Mouse (Mus musculus) MEL (cell line): ENCODE data around the gene Ucp2. TPM values are rescaled to one million over a fixed set of nuclear protein-coding genes. Genes with fewer than 3 reads are reported as not detected.

Source experiments
- DNase-seq: peaks from one replicate; pipeline ENCODE4 v3.0.0; 2011; ENCODE audit warnings: low read depth, low spot score
- H3K27ac ChIP-seq: 2 replicates; pipeline ENCODE4 v1.5.1; 2012; ENCODE audit warnings: low read depth, mild to moderate bottlenecking, control low read depth, low read length, moderate library complexity; ENCODE audit not compliant: control insufficient read depth
- H3K27me3 ChIP-seq, 2 experiments: fragments of 150-350 bp in 1 of 2; sonication (generic) in 1 of 2; 2 replicates each; pipeline ENCODE4 v1.6.1; 2012; ENCODE audit warnings: low read length in 2 of 2, mild to moderate bottlenecking in 2 of 2, improper control_type of control experiment in 1 of 2, moderate library complexity in 1 of 2; ENCODE audit not compliant: insufficient read depth in 2 of 2, control insufficient read depth in 1 of 2
- H3K36me3 ChIP-seq, 2 experiments: 2 replicates each; pipeline ENCODE4 v1.6.1; 2012 to 2014; ENCODE audit warnings: low read length in 2 of 2, improper control_type of control experiment in 1 of 2, inconsistent platforms in 1 of 2, mild to moderate bottlenecking in 1 of 2; ENCODE audit not compliant: insufficient read depth in 2 of 2, control insufficient read depth in 1 of 2
- H3K4me1 ChIP-seq, 2 experiments: fragments of 150-350 bp in 1 of 2; sonication (generic) in 1 of 2; 2 replicates each; pipeline ENCODE4 v1.6.1; 2012; ENCODE audit warnings: low read length in 2 of 2, improper control_type of control experiment in 1 of 2, mild to moderate bottlenecking in 1 of 2; ENCODE audit not compliant: insufficient read depth in 2 of 2, control insufficient read depth in 1 of 2
- H3K4me3 ChIP-seq, 2 experiments: fragments of 150-350 bp in 1 of 2; sonication (generic) in 1 of 2; 2 replicates each; pipeline ENCODE4 v1.5.1; 2012; ENCODE audit warnings: low read depth in 2 of 2, low read length in 2 of 2, mild to moderate bottlenecking in 2 of 2, moderate library complexity in 2 of 2, control low read depth in 1 of 2, improper control_type of control experiment in 1 of 2; ENCODE audit not compliant: control insufficient read depth in 1 of 2, insufficient read depth in 1 of 2
- H3K79me2 ChIP-seq: 2 replicates; pipeline ENCODE4 v1.6.1; 2012; ENCODE audit warnings: mild to moderate bottlenecking, low read length, moderate library complexity; ENCODE audit not compliant: control insufficient read depth, poor library complexity, insufficient read depth
- H3K9ac ChIP-seq: 2 replicates; pipeline ENCODE4 v1.6.1; 2012; ENCODE audit warnings: low read depth, mild to moderate bottlenecking, control low read depth, low read length, moderate library complexity; ENCODE audit not compliant: control insufficient read depth, poor library complexity, severe bottlenecking
- H3K9me3 ChIP-seq: fragments of 150-350 bp; sonication (generic); replicated peaks from 2 replicates; pipeline ENCODE4 v1.6.1; 2012; ENCODE audit warnings: mild to moderate bottlenecking, low read length, improper control_type of control experiment, moderate library complexity; ENCODE audit not compliant: insufficient read depth
- EP300 ChIP-seq, 2 experiments: IDR thresholded peaks; 2 replicates each; pipeline ENCODE4 v1.6.1; 2011; ENCODE audit warnings: improper control_type of control experiment in 2 of 2, low read length in 2 of 2, low read depth in 1 of 2, mild to moderate bottlenecking in 1 of 2
- GATA1 ChIP-seq: IDR thresholded peaks from 2 replicates; pipeline ENCODE4 v1.6.1; 2011; ENCODE audit warnings: low read depth, low read length, improper control_type of control experiment
- HCFC1 ChIP-seq: IDR thresholded peaks from 2 replicates; pipeline ENCODE4 v1.6.1; 2012; ENCODE audit warnings: low read depth, mild to moderate bottlenecking, inconsistent platforms, low read length, improper control_type of control experiment, moderate library complexity
- MAX ChIP-seq: IDR thresholded peaks from 2 replicates; pipeline ENCODE4 v1.6.1; 2011; ENCODE audit warnings: low read length, improper control_type of control experiment
- MAZ ChIP-seq: IDR thresholded peaks from 2 replicates; pipeline ENCODE4 v1.6.1; 2012; ENCODE audit warnings: low read depth, mild to moderate bottlenecking, inconsistent platforms, low read length, improper control_type of control experiment
- MEF2A ChIP-seq: IDR thresholded peaks from 2 replicates; pipeline ENCODE4 v1.6.1; 2014; ENCODE audit warnings: low read depth, mild to moderate bottlenecking, inconsistent platforms, low read length, improper control_type of control experiment; ENCODE audit not compliant: poor library complexity, insufficient replicate concordance, severe bottlenecking; ENCODE audit errors: extremely low read depth
- MYC ChIP-seq: IDR thresholded peaks from 2 replicates; pipeline ENCODE4 v1.6.1; 2011; ENCODE audit warnings: low read depth, mild to moderate bottlenecking, low read length, improper control_type of control experiment, moderate library complexity
- NRF1 ChIP-seq: IDR thresholded peaks from 2 replicates; pipeline ENCODE4 v1.6.1; 2014; ENCODE audit warnings: low read depth, mild to moderate bottlenecking, inconsistent platforms, low read length, improper control_type of control experiment, moderate library complexity; ENCODE audit not compliant: poor library complexity, insufficient read depth, severe bottlenecking
- POLR2A ChIP-seq, 2 experiments: IDR thresholded peaks; 2 replicates each; pipeline ENCODE4 v1.6.1; 2011 to 2012; ENCODE audit warnings: low read length in 2 of 2, mild to moderate bottlenecking in 2 of 2, control low read depth in 1 of 2, improper control_type of control experiment in 1 of 2, low read depth in 1 of 2, moderate library complexity in 1 of 2; ENCODE audit not compliant: control insufficient read depth in 1 of 2, insufficient read depth in 1 of 2, poor library complexity in 1 of 2
- POLR2AphosphoS2 ChIP-seq: IDR thresholded peaks from 2 replicates; pipeline ENCODE4 v1.6.1; 2011; ENCODE audit warnings: low read length, improper control_type of control experiment
- POLR2AphosphoS5 ChIP-seq: IDR thresholded peaks from 2 replicates; pipeline ENCODE4 v1.6.1; 2012; ENCODE audit warnings: low read depth, borderline replicate concordance, mild to moderate bottlenecking, inconsistent platforms, low read length, moderate library complexity, mixed read lengths
- RCOR1 ChIP-seq: IDR thresholded peaks from 2 replicates; pipeline ENCODE4 v1.6.1; 2012; ENCODE audit warnings: low read depth, mild to moderate bottlenecking, inconsistent platforms, low read length, improper control_type of control experiment
- TAL1 ChIP-seq: IDR thresholded peaks from 2 replicates; pipeline ENCODE4 v1.6.1; 2012; ENCODE audit warnings: mild to moderate bottlenecking, inconsistent platforms, low read length, moderate library complexity, mixed read lengths
- TBP ChIP-seq: IDR thresholded peaks from 2 replicates; pipeline ENCODE4 v1.8.0; 2011; ENCODE audit warnings: low read depth, low read length, improper control_type of control experiment
- USF2 ChIP-seq, 2 experiments: IDR thresholded peaks; 2 replicates each; pipeline ENCODE4 v1.6.1; 2011 to 2012; ENCODE audit warnings: improper control_type of control experiment in 2 of 2, low read length in 2 of 2, borderline replicate concordance in 1 of 2, inconsistent platforms in 1 of 2, low read depth in 1 of 2, mild to moderate bottlenecking in 1 of 2; ENCODE audit not compliant: insufficient read depth in 1 of 2
- ZMIZ1 ChIP-seq: IDR thresholded peaks from 2 replicates; pipeline ENCODE4 v1.6.1; 2012; ENCODE audit warnings: low read depth, mild to moderate bottlenecking, inconsistent platforms, low read length, improper control_type of control experiment, moderate library complexity
- polyA plus RNA-seq, 2 experiments: library from polyadenylated mRNA; stranded (reverse) in 1 of 2; unstranded in 1 of 2; fragments of >175 nt in 1 of 2; fragments of >200 nt in 1 of 2; gene quantifications; 2 replicates each; pipeline versions ENCODE4 v1.2.1 to v1.2.4; 2012; ENCODE audit warnings: low replicate concordance in 2 of 2, low read depth in 1 of 2; ENCODE audit not compliant: insufficient read length in 2 of 2, insufficient read depth in 1 of 2, missing spikeins in 1 of 2
- total RNA-seq: library from RNA; depleted of rRNA; stranded (reverse); fragments of 300-350 nt; gene quantifications from 2 replicates; pipeline ENCODE4 v1.2.3, GENCODE M21; 2012

Ucp2 gene
- total and polyA plus RNA-seq, 3 experiments: 139 to 724 TPM; not detected in 1

GRCm38 (mm10) chr7:100503076-100503475 lies 9.9 kb downstream of the Ucp2 start:
- Histone ChIP-seq H3K27ac (no peak overlapping the region), H3K36me3 (no peaks in the 10 kb centered on the region; a peak in 1 of 4 replicates), H3K79me2 (no peaks in the 10 kb centered on the region), H3K4me3 (no peak overlapping the region), H3K27me3 (no peaks in the 10 kb centered on the region), H3K9me3 (no peaks in the 10 kb centered on the region), H3K9ac (no peak overlapping the region), H3K4me1 (peaks cover 0 to 7% of the 10 kb centered on the region in 2 experiments; a peak in 1 of 4 replicates)
- TF ChIP-seq HCFC1: no peak
- TF ChIP-seq MAZ: no peak
- TF ChIP-seq ZMIZ1: no peak
- TF ChIP-seq TAL1: no peak
- no peak for TF ChIP-seq MEF2A
- TF ChIP-seq MAX: no peak
- no peak for TF ChIP-seq MYC
- no peak for TF ChIP-seq GATA1
- no peak for TF ChIP-seq TBP
- no peak for TF ChIP-seq POLR2AphosphoS5
- TF ChIP-seq NRF1: no peak
- no peak for TF ChIP-seq USF2 (IDR thresholded peaks at IDR 0.05; ENCODE audit: borderline replicate concordance in 1 of 2, insufficient read depth in 1 of 2, low read depth in 1 of 2, low read length in 2 of 2)
- no peak for TF ChIP-seq EP300 (IDR thresholded peaks at IDR 0.05; ENCODE audit: low read depth in 1 of 2, low read length in 2 of 2)
- TF ChIP-seq POLR2AphosphoS2: no peak
- peak; percentile 32 for DNase-seq

GRCm38 (mm10) chr7:100504740-100505487 lies 11.8 kb downstream of the Ucp2 start:
- H3K79me2 ChIP-seq: no peaks in the 10 kb centered on the region
- no peak overlapping the region for H3K9ac ChIP-seq
- 0 out of 4 replicates have a peak, but pooled peaks of 1 of the 2 experiments have one; percentile 26 for TF ChIP-seq POLR2A (IDR thresholded peaks at IDR 0.05; ENCODE audit: control insufficient read depth in 1 of 2, insufficient read depth in 1 of 2, low read depth in 1 of 2, low read length in 2 of 2, poor library complexity in 1 of 2)
- no peak for TF ChIP-seq RCOR1
- no peaks in the 10 kb centered on the region for H3K27me3 ChIP-seq
- H3K27ac ChIP-seq: no peak overlapping the region
- peaks cover 0 to 5% of the 10 kb centered on the region in 2 experiments; a peak in 2 of 4 replicates for H3K36me3 ChIP-seq
- no peak for DNase-seq
- H3K4me1 ChIP-seq: peaks cover 2 to 17% of the 10 kb centered on the region in 2 experiments; a peak in 2 of 4 replicates
- H3K9me3 ChIP-seq: no peaks in the 10 kb centered on the region
- H3K4me3 ChIP-seq: no peak overlapping the region
